In genomic region chr2:60685973-60686372, GRCm38 (mm10) we compare ENCODE assay signal across 32 mouse cellular contexts. TPM values are rescaled to one million over a fixed set of nuclear protein-coding genes. Genes with fewer than 3 reads are reported as not detected.
"Had no signal": no experiment of that assay in that cellular context is flagged by ENCODE, and none has a peak within 500 bp of the region (broad histone marks: within the 10 kb centered on the region; RNA-seq: fewer than 3 reads in every experiment).

No protein-coding gene starts in this region.

- H3K27me3 ChIP-seq: limb, embryonic 12.5 days; limb, embryonic 15.5 days; liver, embryonic 12.5 days; liver, embryonic 13.5 days; liver, embryonic 15.5 days; lung, embryonic 15.5 days; midbrain, embryonic 12.5 days; midbrain, embryonic 13.5 days; midbrain, embryonic 15.5 days; neural tube, embryonic 12.5 days had no signal

- H3K9ac ChIP-seq: limb, embryonic 12.5 days; limb, embryonic 13.5 days; limb, embryonic 15.5 days; liver, embryonic 12.5 days; liver, embryonic 13.5 days; liver, embryonic 14.5 days; liver, embryonic 15.5 days; liver, postnatal 0 days; lung, embryonic 14.5 days; lung, embryonic 15.5 days; midbrain, embryonic 12.5 days; midbrain, embryonic 13.5 days; midbrain, embryonic 15.5 days; neural tube, embryonic 12.5 days had no signal

- H3K4me3 ChIP-seq: left cerebral cortex, adult 2 months; limb, embryonic 10.5 days; limb, embryonic 12.5 days; limb, embryonic 13.5 days; limb, embryonic 15.5 days; liver, embryonic 12.5 days; liver, embryonic 13.5 days; liver, embryonic 15.5 days; lung, embryonic 15.5 days; megakaryocyte, embryonic 14.5 days; midbrain, embryonic 10.5 days; midbrain, embryonic 12.5 days; midbrain, embryonic 13.5 days; midbrain, embryonic 15.5 days; myocyte; neural tube, embryonic 12.5 days had no signal

- H3K36me3 ChIP-seq: limb, embryonic 10.5 days; limb, embryonic 12.5 days; limb, embryonic 13.5 days; limb, embryonic 15.5 days; liver, embryonic 12.5 days; liver, embryonic 13.5 days; liver, embryonic 15.5 days; lung, embryonic 15.5 days; midbrain, embryonic 10.5 days; midbrain, embryonic 12.5 days; midbrain, embryonic 13.5 days; midbrain, embryonic 15.5 days; neural tube, embryonic 12.5 days had no signal

- H3K27ac ChIP-seq: left cerebral cortex, adult 2 months; limb, embryonic 10.5 days; limb, embryonic 12.5 days; limb, embryonic 13.5 days; limb, embryonic 15.5 days; liver, embryonic 12.5 days; liver, embryonic 13.5 days; liver, embryonic 14.5 days; liver, embryonic 15.5 days; lung, embryonic 15.5 days; macrophage; midbrain, embryonic 10.5 days; midbrain, embryonic 12.5 days; midbrain, embryonic 13.5 days; midbrain, embryonic 15.5 days; neural tube, embryonic 12.5 days had no signal

- H3K4me1 ChIP-seq: limb, embryonic 12.5 days; liver, embryonic 12.5 days; liver, embryonic 13.5 days; liver, embryonic 15.5 days; midbrain, embryonic 12.5 days; midbrain, embryonic 13.5 days; midbrain, embryonic 15.5 days; neural tube, embryonic 12.5 days had no signal

- DNase-seq: left cerebral cortex, postnatal 4 days; liver, embryonic 13.5 days; liver, postnatal 0 days; lung, adult 18-20 months; lung, adult 2 months; lung, embryonic 14.5 days; lung, postnatal 10 days; lung, postnatal 14 days; lung, postnatal 36 days; lung, postnatal 4 days; midbrain, embryonic 14.5 days had no signal

RNA-seq across cellular contexts. Expression of gene Itgb6, which starts 36.5 kb away (rescaled TPM):
- total RNA-seq: left cerebral cortex, adult 2 months; left cerebral cortex, postnatal 4 days; megakaryocyte, adult 5-6 weeks; megakaryocyte-erythroid progenitor cell, adult 5-6 weeks; monocyte, adult 5-6 weeks had no signal
- polyA plus RNA-seq: macrophage; midbrain, embryonic 13.5 days; midbrain, embryonic 14.5 days; midbrain, embryonic 16.5 days had no signal
